Comparison of ENCODE assay signal across 9 mouse cellular contexts in the genomic region with DNA sequence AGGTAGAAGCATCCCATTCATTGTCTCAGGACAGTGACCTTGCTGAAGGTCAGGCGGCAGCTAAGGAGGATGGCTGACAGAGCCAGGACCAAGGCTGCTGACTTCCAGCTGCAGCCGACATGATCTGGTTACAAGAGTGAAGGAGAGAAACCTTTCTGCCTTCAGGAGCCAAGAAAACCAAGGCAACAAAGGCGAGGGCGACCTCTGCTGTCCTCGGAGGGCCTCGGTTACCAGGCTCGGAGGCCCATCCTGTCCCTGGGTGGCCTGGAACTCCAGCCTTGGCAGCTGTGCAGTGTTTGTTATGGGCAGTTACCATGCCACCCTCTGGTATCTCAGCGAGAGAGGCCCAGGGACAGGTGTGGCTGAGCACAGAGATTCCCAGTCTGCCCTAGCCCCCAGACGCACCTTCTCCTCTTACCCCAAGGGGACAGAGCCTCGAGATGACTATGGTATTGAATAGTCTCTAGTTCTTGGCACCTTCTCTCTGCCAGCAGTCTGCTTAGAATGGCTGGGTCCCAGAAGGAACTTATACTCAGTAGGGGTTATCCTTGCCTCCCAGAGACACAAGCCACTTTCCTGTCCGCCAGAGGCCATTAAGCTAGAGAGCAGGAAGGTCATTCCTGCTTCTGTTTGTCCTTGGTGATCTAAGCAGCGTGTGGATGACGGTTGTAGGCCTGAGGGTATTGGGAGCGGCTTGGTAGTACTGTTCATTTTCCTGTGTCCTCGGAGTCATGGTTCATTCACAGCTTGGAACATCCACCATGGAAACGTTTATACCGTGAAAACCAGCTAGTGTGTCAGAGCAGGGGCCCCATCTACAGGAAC.
DNase-seq lines count a peak whose midpoint lies in the region; ATAC-seq and TF ChIP-seq lines count a peak whose summit lies in the region.
"Had no signal": no experiment of that assay in that cellular context is flagged by ENCODE, and none has a peak within 500 bp of the region (broad histone marks: within the 10 kb centered on the region; RNA-seq: fewer than 3 reads in every experiment).

No protein-coding gene starts in this region.

- no peak for ATAC-seq in hindbrain, embryonic 12.5 days (ENCODE audit: low FRiP score)
- ATAC-seq in heart, embryonic 11.5 days (replicated peaks; ENCODE audit: insufficient number of reproducible peaks, low FRiP score, low TSS enrichment), result no peak
- peak; percentile 89 for ATAC-seq in stomach, postnatal 0 days (ENCODE audit: low FRiP score, low TSS enrichment)

- no peak overlapping the region for H3K4me3 ChIP-seq in hindbrain, embryonic 10.5 days
- no peak overlapping the region for H3K4me3 ChIP-seq in hindbrain, embryonic 12.5 days
- no peak overlapping the region for H3K4me3 ChIP-seq in heart, embryonic 11.5 days (ENCODE audit: low read depth, low read length)
- H3K4me3 ChIP-seq in stomach, postnatal 0 days (ENCODE audit: low read depth, low read length), result no peak overlapping the region
- H3K4me3 ChIP-seq: neural tube, embryonic 12.5 days had no signal

- H3K4me1 ChIP-seq in hindbrain, embryonic 10.5 days (replicated peaks), result peaks cover 11% of the 10 kb centered on the region
- peaks cover 8% of the 10 kb centered on the region for H3K4me1 ChIP-seq in hindbrain, embryonic 12.5 days
- peaks cover 12% of the 10 kb centered on the region; the same call in 1 of the 2 replicates for H3K4me1 ChIP-seq in heart, embryonic 11.5 days (ENCODE audit: control insufficient read depth, insufficient read depth, low read length)
- H3K4me1 ChIP-seq in stomach, postnatal 0 days (replicated peaks; ENCODE audit: control insufficient read depth, insufficient read depth), result no peaks in the 10 kb centered on the region

- TF ChIP-seq CTCF in stomach, postnatal 0 days (IDR thresholded peaks at IDR 0.05; ENCODE audit: low read depth), result peak; percentile 71

- no peak overlapping the region for H3K4me2 ChIP-seq in hindbrain, embryonic 12.5 days (replicated peaks)
- no peak overlapping the region for H3K4me2 ChIP-seq in heart, embryonic 11.5 days
- H3K4me2 ChIP-seq in stomach, postnatal 0 days (replicated peaks; ENCODE audit: low read depth), result no peak overlapping the region
- H3K4me2 ChIP-seq: neural tube, embryonic 12.5 days had no signal

- no peaks in the 10 kb centered on the region for H3K9me3 ChIP-seq in hindbrain, embryonic 10.5 days
- H3K9me3 ChIP-seq in hindbrain, embryonic 12.5 days (replicated peaks), result no peaks in the 10 kb centered on the region
- H3K9me3 ChIP-seq in heart, embryonic 11.5 days (replicated peaks; ENCODE audit: control insufficient read depth, low read length), result no peaks in the 10 kb centered on the region
- no peaks in the 10 kb centered on the region for H3K9me3 ChIP-seq in stomach, postnatal 0 days (ENCODE audit: control insufficient read depth, low read length)
- H3K9me3 ChIP-seq: neural tube, embryonic 12.5 days had no signal

- H3K36me3 ChIP-seq in hindbrain, embryonic 10.5 days, result no peaks in the 10 kb centered on the region
- H3K36me3 ChIP-seq in hindbrain, embryonic 12.5 days, result no peaks in the 10 kb centered on the region
- no peaks in the 10 kb centered on the region for H3K36me3 ChIP-seq in heart, embryonic 11.5 days (ENCODE audit: control insufficient read depth, insufficient read depth, low read length)
- H3K36me3 ChIP-seq in stomach, postnatal 0 days (ENCODE audit: control insufficient read depth, insufficient read depth, low read length), result no peaks in the 10 kb centered on the region
- H3K36me3 ChIP-seq: neural tube, embryonic 12.5 days had no signal

- H3K9ac ChIP-seq in hindbrain, embryonic 12.5 days, result no peak overlapping the region
- H3K9ac ChIP-seq in heart, embryonic 11.5 days (ENCODE audit: low read depth, low read length), result no peak overlapping the region
- no peak overlapping the region for H3K9ac ChIP-seq in stomach, postnatal 0 days (ENCODE audit: low read length)
- H3K9ac ChIP-seq: neural tube, embryonic 12.5 days had no signal

- H3K27ac ChIP-seq in hindbrain, embryonic 10.5 days, result 0 out of 2 replicates have a peak overlapping the region, but pooled peaks have one; percentile 35
- no peak overlapping the region for H3K27ac ChIP-seq in hindbrain, embryonic 12.5 days
- H3K27ac ChIP-seq in heart, embryonic 11.5 days (ENCODE audit: low read depth, low read length), result peak overlapping the region; percentile 64
- H3K27ac ChIP-seq in stomach, postnatal 0 days (replicated peaks), result peak overlapping the region; percentile 65; the same call in 1 of the 2 replicates
- H3K27ac ChIP-seq: neural tube, embryonic 12.5 days had no signal

- WGBS in hindbrain, embryonic 10.5 days, result 60% methylated on average over 17 of the region's 17 CpGs
- WGBS in hindbrain, embryonic 12.5 days, result 55% methylated on average over 17 of the region's 17 CpGs
- WGBS in heart, embryonic 11.5 days (ENCODE audit: insufficient replicate concordance), result 48% methylated on average over 17 of the region's 17 CpGs
- 52% methylated on average over 17 of the region's 17 CpGs for WGBS in stomach, postnatal 0 days

- TF ChIP-seq EP300 in stomach, postnatal 0 days (optimal IDR thresholded peaks at IDR 0.05), result no peak

- no peaks in the 10 kb centered on the region for H3K27me3 ChIP-seq in hindbrain, embryonic 10.5 days (ENCODE audit: insufficient read depth, poor library complexity, severe bottlenecking)
- H3K27me3 ChIP-seq in hindbrain, embryonic 12.5 days, result no peaks in the 10 kb centered on the region
- H3K27me3 ChIP-seq in heart, embryonic 11.5 days (ENCODE audit: control insufficient read depth, insufficient read depth, low read length), result no peaks in the 10 kb centered on the region
- H3K27me3 ChIP-seq in stomach, postnatal 0 days (ENCODE audit: control insufficient read depth, insufficient read depth, low read length), result no peaks in the 10 kb centered on the region
- H3K27me3 ChIP-seq: neural tube, embryonic 12.5 days had no signal

- DNase-seq in hindbrain, embryonic 10.5 days (ENCODE audit: low spot score), result peak; percentile 38
- peak; percentile 66 to 70 for DNase-seq in adrenal gland, postnatal 36 days
- peak; percentile 60 to 69 for DNase-seq in kidney, postnatal 4 days
- peak; percentile 82 for DNase-seq in stomach, postnatal 0 days (ENCODE audit: low spot score)
- no peak for DNase-seq in urinary bladder, adult 2 months (ENCODE audit: low spot score)
- DNase-seq in urinary bladder, postnatal 14 days (ENCODE audit: low spot score), result no peak

Comparison
In these comparisons a context has a peak if more than half of its experiments do, and no peak if none do; other contexts are left out.
1. DNase-seq: peak in hindbrain, embryonic 10.5 days (single experiment), adrenal gland, postnatal 36 days (2 of 2), kidney, postnatal 4 days (2 of 2) and stomach, postnatal 0 days (single experiment); none in urinary bladder, adult 2 months (single experiment) and urinary bladder, postnatal 14 days (single experiment).